Mouse (Mus musculus): ENCODE measurements around the gene Prune2. TPM values are rescaled to one million over a fixed set of nuclear protein-coding genes. Genes with fewer than 3 reads are reported as not detected.

Prune2 gene
- polyA plus RNA-seq (2015; fragmentation: Nextera tagmentation; extraction: Ambion mirVana), result 15.7 and 17.2 TPM in 2 replicates

GRCm38 (mm10) chr19:16955613-16956271 is at the start of gene Prune2:
Gene Prune2 (plus strand): TSS chr19:16956118.

Other genes starting within 250 kb of the Prune2 start
- gene Vps13a, start 175.2 kb upstream of the Prune2 start, polyA plus RNA-seq (2015; fragmentation: Nextera tagmentation; extraction: Ambion mirVana), result 9.0 and 9.5 TPM in 2 replicates
- gene Foxb2, start 82.3 kb upstream of the Prune2 start, polyA plus RNA-seq (2015; fragmentation: Nextera tagmentation; extraction: Ambion mirVana), result not detected in 2 replicates

All from neural tube, postnatal 0 days (tissue).